Mouse (Mus musculus) kidney, postnatal 10 days (tissue): ENCODE results near the gene Cmklr1.
"Not testable (repeated sequence)": the region's sequence is repeated elsewhere in the genome, so short reads cannot be mapped to it uniquely, and the experiment has no call there.

Experiments
- DNase-seq: peaks from one replicate; pipeline ENCODE4 v3.0.0; 2021; ENCODE audit warnings: mixed read lengths

The Cmklr1 gene

DNA sequence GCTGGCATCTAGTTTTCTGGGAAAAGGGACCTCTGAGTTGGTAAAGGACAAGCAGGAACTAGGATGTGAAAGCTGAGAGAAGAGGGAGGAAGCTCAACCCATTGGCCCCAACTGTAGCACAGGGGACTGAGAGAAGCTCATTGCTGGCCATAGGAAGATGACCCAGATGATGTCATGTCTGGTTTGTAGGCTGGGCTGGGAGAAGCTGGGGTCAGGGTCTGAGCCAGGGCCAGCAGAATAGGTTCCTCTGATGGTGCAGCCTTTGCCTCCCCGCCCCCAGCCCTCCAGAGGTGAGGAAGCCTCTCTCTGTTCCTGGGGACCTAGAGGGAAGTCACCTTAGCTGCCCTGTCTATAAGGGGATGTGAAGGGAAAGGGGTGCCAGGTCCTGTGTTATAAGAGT, 31.1 kb downstream of the Cmklr1 start:
- no peak for DNase-seq

DNA sequence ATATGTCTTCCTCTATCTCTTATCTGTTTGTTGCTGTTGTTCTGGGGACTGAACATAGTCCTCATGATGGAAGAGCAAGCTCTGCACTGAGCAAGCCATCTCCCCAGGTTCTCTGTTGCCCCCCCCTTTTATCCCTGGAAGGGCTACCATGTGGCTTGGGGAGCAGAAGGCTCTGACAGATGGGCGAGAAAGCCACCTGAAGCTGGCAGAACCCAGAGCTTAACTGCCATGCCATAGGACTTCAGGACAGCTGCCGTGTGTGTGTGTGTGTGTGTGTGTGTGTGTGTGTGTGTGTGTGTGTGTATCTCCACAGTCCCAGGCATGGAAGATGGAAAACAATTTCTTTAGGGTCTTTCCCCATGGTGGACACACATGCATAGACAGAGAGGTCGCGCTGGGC, 31.5 kb downstream of the Cmklr1 start:
- no peak for DNase-seq

DNA sequence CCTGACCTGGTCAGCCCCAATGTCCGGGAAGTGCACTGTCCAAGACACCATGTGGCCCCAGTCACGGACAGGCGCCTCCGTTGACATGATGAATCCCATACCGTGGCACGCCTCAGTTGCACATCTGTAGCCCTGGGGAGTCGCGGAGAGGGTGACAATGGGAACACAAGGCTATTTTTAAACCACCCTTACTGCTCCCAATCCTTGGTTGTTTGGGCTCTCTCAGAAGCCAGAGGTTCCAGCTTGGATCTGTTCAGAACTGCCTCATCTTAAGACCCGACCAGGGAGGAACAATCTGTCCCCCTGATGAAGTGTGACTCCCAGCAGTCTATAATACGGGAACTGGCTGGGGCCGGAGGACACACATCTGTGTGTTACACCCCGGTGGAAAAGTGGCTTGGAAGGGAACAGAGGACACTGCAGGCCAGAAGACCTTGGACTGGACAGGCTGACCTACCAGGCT, 38.4 kb downstream of the Cmklr1 start:
- no peak for DNase-seq

DNA sequence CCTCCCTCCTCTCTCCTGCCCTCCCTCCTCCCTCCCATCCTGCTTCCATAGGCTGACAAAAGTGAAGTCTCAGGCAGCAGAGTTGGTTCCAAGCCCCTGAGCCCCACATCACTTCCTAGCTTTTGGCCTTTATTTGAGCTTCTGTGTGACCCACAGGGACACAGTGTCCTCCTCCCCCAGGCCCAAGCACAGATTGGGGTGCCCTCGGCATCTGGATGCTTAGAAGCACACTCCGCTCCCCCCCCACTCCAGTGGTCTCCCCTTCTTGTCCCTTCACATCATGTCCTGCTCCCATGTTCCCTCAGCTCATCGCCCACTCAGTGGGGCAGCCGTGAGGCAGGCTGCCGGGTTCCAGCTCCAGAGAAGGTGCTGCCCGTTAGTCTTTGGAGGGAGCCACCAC, 39.1 kb downstream of the Cmklr1 start:
- no peak for DNase-seq

DNA sequence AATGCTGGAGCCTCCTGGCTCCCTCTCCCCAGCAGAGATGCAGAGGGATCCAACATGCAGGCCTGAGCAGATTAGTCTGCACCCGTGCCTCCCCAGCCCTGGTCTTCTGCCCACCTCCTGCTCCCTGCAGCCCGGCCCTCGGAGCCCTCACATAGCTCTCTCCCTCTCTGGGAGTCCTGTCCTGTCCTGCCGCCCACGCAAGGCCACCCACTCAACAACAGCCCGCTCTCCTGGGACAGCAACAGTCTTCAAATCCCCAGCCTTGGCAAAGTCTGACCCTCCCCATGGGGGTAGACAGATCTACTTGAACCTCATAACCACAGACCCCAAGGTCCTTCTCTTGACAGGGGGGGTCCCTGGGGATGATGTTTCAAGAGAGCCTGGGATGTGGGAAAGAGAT, 39.7 kb downstream of the Cmklr1 start:
- DNase-seq: no peak

DNA sequence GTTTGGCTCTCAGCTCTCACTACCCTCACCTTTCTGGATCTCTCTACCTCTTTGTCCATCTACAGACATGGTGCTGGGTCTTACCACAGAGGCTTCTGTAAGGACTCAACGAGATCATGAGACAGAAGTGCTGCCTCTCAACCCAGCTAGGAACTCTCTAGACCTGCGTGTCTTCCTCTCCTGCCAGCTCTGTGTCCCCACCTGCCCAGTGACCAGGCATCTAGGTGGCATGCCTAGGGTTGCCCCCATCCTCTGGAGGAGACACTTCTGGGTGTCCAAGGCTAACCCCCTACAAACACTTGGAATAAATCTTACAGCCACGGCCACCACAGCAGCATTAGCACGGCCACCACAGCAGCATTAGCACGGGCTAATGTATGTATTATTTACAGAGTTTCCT, 40.3 kb downstream of the Cmklr1 start:
- DNase-seq: no peak

DNA sequence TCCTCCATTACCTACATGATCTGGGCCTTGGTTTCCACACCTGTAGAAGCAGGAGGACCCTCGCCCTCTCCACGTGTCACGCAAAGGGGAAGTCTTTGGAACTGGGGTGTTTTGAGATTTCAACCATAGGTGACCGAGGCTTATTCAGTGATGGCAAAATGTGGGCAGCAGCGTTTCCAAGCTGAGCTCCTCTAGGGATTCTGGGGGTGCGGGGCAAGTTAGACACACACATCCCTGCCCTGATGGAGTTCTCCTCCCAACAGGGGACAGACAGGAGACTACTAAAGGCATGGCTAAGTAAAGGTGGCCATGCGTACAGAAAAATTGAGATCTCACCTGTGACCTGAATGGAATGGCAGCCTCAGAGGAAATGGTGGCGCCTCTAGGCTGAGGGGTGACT, 41.7 kb downstream of the Cmklr1 start:
- DNase-seq: no peak

DNA sequence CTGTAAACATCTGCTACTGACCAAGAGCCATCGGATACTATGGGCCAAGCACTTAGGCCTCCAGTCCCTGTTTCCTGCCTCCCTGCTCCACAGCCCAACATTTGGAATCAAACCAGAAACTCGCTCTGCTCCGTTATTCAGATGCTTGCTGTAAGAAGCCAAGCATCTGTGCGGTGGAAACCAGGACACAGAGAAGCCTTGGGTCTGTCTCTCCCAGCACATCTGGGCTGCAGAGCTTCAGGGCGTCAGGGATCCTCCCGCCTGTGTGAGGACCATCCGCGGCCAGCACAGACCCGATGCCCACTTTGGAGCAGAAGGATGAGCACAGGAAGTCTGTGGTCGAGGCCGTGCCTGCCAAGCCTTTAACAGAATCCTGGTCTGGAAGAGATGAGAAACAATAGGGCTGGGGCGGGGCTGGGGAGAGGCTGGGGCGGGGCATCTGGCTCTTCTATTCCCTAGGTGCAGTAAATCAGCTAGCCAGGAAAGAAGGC, 42.2 kb downstream of the Cmklr1 start:
- DNase-seq: peak; percentile 49

DNA sequence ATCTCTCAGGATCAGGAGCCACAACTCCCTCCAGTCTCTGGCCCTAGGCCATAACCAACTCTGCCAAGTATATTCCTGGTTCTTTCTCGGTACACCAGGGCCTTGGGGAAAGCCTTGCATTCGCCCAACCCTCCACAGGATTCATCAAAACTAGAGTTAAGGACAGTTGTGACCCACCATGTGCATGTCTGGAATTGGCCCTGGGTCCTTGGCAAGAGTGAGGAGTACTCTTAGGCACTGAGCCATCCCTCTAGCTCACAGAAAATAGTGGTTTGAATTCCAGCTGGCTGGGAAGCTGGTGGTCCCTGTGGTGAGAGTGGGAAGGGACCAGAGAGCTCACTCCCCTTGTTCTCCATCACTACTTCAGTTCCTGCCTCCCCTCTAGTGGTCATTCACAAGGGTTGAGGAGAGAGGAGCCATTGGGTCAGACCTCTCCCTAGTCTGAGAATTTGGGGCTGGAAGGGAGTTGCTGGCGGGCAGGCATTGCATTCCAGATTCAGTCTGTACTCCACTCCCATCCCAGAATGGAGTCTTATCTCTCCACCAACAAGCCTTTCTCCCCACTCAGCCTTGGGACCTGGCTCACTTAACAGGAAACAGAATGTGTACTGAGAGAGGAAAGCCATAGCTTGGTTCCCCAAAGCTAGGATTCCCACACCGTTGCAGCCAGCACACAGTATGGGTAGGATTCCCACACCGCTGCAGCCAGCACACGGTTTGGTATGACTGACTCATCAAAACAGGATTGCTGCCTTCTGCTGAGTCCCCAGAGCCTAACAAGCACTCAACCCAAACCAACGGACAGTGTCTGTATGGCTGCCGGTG, 43.1 kb downstream of the Cmklr1 start:
- DNase-seq: no peak

DNA sequence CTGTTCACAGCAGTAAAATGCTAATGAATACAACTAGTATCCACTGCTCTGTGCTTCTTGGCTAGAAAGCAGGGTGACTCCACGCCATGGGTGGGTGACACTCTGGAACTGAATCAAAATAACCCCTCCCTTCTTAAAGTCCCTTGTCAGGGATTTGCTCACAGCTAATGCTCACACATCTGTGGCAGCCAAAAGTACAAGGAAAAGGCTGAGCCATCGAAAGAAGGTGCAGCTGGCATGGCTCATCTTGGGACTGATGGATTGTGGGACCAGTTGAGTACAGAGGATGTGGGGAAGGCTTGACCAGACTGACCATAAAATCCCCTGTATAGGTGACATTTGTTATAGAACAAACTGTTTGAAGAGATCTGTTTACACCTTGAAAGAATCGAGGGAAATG, 44.1 kb downstream of the Cmklr1 start:
- DNase-seq: no peak

DNA sequence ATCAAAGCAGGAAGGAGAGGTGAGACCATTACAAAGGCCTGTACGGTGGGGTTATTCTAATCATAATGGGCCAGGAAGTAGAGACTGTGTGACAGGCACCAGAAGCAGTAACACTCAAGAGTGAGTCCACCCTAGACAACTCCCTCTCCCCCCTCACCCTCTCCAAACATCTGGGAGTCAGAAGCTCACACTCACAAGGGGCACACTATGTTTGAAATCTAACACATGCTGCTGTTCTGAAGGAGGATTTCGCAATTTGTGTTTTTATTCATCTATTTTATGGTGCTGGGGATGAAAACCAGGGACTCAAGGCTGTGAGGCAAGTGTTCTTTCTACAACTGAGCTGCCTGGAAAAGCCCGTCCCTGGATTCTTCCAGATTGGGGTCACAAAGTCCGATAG, 45.5 kb downstream of the Cmklr1 start:
- DNase-seq: no peak

DNA sequence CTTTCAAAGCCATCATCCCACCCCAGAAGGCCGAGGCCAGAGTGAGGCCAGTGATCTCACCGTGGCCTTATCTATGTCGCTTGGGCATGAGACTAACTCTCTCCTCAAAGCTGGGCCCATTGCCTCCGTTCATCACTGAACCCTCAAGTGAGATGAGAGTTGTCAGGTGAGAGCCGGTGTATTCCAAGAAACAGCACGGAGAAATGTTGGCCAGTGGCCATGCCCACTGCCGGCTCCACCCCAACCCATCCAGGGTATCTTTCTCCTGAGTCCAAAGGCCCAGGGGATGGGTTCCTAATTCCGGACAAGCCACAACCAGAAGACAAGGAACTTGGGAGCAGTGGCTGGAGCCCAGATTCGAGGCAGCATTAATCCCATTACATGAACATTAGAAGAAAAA, 46.8 kb downstream of the Cmklr1 start:
- no peak for DNase-seq

DNA sequence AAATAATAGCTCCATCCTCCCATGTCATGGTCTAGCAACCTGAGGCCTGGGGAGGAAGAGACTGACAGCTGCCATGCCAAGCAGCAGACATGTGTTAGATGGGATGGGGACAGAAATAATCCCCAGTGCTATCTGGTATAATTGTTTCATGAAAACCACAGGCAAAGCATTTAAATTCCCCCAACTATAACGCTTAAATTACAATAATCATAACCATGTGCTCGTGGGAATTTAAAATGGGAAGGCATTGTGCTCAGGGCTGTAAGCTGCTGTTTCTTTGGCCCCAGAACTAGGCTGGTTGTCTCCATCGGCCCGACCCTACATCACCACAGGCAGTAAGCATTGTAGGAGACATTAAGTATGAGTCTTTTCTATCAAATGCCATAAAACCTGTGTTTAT, 49.4 kb downstream of the Cmklr1 start:
- no peak for DNase-seq

DNA sequence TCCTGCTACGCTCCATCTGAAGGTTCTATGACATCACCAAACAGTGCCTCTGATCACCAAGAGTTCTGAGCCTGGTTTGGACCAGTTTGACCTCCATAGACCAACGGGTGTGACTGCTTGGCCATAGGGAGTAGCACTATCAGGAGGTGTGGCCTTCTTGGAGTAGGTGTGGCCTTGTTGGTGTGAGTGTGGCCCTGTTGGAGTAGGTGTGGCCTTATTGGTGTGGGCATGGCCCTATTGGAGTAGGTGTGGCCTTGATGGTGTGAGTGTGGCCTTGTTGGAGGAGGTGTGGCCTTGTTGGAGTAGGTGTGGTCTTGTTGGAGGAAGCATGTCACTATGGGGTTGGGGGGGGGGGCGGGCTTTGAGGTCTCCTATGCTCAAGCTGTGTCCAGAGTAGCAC, 50.0 kb downstream of the Cmklr1 start:
- DNase-seq: no peak

DNA sequence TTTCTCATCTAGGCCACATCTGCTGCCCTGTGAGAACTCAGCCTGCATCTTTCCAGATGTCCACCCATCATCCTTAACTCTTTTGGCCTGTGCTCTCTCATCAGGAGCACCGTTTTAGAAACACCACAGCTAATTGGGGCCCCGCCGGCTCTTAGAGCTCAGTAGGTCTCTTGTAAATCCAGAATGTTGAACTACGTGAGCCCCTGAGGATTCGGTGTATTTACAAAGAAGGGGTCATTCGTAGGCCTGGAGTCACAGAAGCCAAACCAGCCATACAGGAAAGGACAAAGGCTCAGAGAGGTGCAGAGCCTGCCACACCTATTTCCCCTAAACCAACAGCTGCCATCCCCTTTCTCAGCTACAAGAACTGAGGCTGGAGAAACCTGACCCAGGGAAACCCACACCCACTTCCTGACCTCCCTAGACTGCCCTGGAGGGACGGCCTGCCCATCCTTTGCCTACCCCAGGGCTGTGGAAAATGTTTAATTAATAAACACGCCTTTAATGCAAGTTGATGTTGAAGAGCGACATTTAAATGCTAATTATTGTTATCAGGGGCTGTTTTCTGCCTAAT, 53.4 kb downstream of the Cmklr1 start:
- no peak for DNase-seq

DNA sequence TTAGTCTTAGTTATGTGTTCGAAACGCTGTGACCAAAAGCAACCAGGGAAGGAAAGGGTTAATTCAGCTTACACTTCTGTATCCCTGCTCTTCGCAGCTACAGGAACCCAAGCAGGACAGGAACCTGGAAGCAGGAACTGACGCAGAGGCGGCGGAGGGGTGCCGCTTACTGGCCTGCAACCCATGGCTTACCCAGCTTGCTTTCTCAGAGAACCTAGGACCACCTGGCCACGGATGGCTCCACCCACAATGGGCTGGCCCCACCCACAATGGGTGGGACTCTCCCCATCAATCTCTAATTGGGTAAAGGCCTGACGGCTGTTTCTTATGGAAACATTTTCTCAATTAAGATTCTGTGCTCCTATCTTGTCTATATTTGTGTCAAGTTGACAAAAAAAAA, 54.0 kb downstream of the Cmklr1 start:
- no peak for DNase-seq

DNA sequence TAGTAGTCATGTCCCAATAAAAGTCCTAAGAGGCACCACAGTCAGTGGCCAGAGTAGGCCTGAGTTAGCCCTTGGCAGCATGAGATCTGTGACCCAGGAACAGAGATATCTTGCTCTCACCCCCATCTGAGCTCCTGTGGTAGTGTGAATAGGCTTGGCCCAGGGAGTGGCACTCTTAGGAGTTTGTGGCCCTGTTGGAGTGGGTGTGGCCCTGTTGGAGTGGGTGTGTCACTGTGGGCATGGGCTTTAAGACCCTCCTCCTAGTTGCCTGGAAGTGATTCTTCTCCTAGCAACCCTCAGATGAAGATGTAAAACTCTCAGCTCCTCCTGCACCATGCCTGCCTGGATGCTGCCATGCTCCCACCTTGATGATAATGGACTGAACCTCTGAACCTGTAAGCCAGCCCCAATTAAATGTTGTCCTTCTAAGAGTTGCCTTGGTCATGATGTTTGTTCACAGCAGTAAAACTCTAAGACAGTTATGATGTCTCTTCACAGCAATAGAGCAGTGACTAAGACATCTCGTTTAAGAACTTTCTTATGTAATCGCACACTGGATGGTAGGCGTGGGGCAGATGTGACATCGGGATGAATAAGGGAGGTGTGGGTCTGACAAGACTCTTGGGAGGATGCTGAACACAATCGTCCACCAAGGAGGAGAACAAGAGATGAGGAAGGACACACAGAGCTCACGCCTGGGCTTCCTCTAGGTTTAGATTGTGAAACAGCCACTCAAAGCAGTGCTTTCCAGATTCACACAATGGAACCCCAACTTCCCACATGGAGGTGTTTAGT, 56.1 kb downstream of the Cmklr1 start:
- DNase-seq: no peak

DNA sequence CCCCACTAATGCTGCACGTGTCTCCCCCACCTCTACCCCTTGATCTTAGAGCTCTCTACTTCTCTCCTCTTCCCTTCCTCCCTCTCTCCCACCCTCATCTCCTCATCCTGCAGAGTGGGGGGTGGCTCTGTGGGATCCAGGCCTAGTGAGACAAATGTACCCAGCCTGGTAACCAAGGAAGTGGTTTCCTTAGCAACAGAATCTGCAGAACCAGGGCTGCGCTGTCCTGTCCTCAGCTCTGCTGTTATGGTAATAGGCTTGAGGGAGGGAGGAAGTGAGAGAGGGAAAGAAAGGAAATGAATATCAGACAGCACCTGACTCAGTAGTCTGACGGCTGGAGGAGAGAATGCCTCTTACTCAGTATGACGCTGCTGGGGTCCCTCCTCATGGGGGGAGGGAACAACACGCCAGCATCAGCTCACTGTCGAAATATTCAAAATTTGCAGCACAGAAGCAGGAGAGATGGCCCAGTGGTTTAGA, 58.4 kb downstream of the Cmklr1 start:
- no peak for DNase-seq

DNA sequence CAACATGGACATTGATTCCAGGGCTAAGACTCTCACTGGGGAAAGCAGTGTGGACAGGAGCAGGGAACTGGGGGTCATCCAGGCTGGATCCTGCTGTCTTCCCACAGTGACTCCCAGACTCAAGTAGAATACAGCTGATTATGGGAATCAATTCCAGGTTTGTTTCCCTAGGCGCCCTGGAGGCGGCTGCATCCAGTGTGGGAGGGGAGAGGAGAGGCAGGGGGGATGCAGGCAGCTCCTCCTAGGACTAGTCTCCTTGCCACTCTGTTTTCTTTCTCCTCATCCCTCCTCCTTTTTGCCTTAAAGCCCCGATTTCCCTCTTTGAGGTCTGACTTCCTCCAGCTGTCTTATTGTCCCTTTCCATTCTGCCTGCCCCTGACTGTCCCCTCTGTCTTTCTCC, 59.1 kb downstream of the Cmklr1 start:
- DNase-seq: no peak

DNA sequence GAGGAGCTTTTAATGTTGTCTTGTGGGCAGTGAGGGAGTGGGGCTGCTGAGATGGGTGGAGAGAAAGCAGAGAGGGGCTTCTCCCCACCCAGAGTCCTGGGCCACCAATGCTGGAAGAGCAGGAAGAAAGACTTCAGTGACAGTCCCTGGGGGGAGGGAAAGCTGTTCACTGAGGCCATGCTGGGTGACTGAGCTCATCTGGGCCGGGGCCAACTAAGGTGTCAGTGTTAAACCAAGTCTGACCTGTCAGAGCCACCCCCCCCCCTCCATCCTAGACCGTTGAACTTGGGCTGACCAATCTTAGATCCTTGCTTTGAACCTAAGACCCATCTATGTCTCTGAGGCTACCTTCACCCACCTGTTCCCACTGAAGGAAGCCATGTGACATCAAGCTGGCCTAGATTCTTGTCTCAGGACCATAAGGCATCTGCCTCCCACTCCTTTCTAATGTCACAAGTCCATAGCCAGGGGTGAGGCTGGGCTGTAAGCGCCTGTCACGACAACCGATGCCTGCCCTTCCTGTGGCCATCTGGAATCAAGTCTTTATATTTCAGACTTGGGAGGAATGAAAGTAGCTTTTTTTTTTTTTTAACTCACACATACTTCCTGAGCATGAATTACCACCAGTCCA, 60.1 kb downstream of the Cmklr1 start:
- DNase-seq: no peak

DNA sequence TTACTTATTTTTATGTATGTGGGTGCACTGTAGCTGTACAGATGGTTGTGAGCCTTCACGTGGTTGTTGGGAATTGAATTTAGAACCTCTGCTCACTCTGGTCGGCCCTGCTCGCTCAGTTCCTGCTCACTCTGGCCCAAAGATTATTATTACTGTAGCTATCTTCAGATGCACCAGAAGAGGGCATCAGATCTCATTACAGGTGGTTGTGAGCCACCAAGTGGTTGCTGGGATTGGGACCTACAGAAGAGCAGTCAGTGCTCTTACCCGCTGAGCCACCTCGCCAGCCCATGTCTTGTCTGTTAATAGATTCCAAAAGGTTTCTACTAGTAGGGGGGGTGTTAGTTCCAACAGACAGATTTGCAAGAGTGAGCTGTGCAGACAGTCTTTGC, 63.8 kb downstream of the Cmklr1 start:
- DNase-seq: not testable (repeated sequence)

DNA sequence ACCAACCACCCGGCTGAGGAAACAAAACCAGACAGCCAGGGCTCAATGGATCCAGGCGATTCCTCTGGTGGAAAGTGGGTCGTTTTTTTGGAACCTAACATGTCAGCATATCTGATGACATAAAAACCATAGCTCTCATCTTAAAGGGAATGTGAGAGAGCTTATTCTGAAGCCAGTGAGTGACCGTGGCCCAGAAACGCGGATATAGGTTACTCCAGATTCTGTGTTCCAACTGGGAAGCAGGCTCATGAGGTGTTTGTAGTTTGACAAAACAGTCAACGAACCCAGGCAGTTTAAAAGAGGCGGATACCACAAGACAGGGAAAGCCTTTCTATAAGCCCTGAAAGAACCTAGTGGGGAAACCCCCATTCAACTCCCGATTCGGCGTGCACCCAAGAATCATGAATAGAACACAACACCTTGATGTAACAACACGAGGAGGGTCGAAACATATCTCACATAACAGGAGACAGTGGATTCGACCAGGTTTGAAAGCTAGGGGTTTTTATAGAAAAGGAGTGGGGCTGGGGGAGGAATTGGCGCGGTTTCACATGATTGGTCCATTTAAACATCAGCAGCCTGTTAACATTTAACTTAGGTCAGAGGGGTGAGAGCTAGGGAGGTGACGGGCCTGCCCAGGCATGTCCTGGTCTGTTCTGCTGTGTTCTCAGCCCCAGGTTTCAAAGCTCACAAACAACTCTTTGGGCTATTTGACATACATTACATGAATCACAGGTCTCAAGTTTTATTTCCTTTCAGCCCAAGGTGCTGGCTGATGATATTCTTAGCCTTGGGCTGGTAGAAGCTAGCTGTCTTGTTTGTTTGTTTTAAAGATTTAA, 64.4 kb downstream of the Cmklr1 start:
- DNase-seq: not testable (repeated sequence)
